In the genomic region with DNA sequence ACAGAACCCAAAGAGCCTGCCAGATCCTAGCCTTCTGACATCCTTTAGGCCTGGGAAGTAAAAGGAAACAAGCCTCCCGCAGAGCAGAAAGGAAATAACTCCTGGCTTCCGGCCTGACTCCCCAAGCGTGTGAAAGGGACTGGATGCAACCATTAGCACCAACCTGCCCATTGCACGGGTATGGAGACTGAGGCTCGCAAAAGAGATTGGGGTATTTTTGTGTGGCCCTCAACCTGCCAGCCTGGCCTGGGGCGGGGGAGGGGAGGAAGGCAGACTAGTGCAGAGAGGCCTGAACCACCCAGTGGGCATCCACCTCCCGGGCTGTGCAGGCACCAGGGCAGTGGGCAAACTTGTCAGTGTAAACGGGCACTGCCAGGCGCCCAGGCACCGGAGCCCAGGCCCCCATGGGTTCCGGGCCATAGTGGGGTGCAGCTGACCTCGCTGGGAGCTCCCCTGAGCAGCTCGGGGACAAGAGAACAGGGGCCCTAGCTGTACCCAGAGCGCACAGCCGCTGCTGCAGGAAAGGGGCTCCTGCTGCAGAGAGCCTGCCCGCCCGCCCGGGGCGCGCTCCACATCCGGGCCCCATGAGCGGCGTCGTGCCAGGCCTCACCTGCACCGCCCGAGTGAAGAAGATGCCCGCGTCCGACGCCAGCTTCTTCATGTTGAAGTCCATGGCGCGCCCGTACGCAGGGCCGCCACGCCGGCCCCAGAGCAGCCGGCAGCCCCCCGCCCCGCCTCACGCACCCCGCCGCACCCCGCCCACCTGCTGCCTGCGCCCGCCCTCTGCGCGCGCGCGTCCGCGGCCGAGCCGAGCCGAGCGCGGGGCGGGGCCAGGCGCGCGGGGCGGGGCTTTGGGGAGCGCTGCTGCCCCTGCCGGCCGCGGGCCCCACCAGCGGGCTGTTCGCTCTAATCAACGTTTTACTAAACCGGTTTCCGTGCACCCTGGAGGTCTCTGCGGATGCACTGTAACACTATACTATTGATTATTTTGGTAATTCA, we compare ENCODE assay signal across 7 mouse cellular contexts. TPM values are rescaled to one million over a fixed set of nuclear protein-coding genes. Genes with fewer than 3 reads are reported as not detected.
A peak's percentile ranks its signal among the peaks of the same experiment; 100 is the strongest.
DNase-seq lines count a peak whose midpoint lies in the region; ATAC-seq lines count a peak whose summit lies in the region.

Gene Sh3glb2 (minus strand): TSS at position 805 of the 999 bp plus-strand sequence.

- peak; percentile 71 for ATAC-seq in inflammation-experienced regulatory T-cells, adult 6 months

- DNase-seq in adrenal gland, adult 2 months = peak; percentile 90
- peak; percentile 91 for DNase-seq in embryo, embryonic 10.5 days (ENCODE audit: low spot score)
- peak; percentile 90 for DNase-seq in gastrocnemius, postnatal 14 days
- peak; percentile 78 to 85 for DNase-seq in left cerebral cortex, postnatal 25 days (ENCODE audit: low spot score in 2 of 2)
- DNase-seq in mesoderm, embryonic 11.5 days (ENCODE audit: low read depth, low spot score) = peak; percentile 80
- peak; percentile 60 to 62 for DNase-seq in right cerebral cortex, postnatal 36 days (ENCODE audit: low spot score in 2 of 2)

- intact Hi-C loops in gastrocnemius, postnatal 14 days (cut with DNase I; ENCODE audit: low total_unique reads) = no loop called here
- intact Hi-C loops in left cerebral cortex, postnatal 25 days (cut with DNase I) = no loop called here

RNA-seq across cellular contexts. Expression of gene Sh3glb2, which starts in this region (rescaled TPM):
- 10 to 100 TPM; 74.8 to 80.1 TPM for total RNA-seq in adrenal gland, adult 2 months (2021)
- 270 and 325 TPM in 2 replicates for polyA plus RNA-seq in adrenal gland, adult 2 months (2012; rRNA removed)
- 10 to 100 TPM; 23.2 to 28.1 TPM for total RNA-seq in gastrocnemius, postnatal 14 days (2021)
- 100 to 1,000 TPM in 1 of 3 experiments, 10 to 100 TPM in 2; 84.8 to 111 (median 97.5) TPM for polyA plus RNA-seq in inflammation-experienced regulatory T-cells, adult 6 months (2017; shearing (Covaris generic))
- 100 to 1,000 TPM; 277 to 301 TPM for total RNA-seq in left cerebral cortex, postnatal 25 days (2021)

Comparison
In these comparisons a context has a peak if more than half of its experiments do, and no peak if none do; other contexts are left out.
1. Peak in every context shown above with its lines: DNase-seq and ATAC-seq.